Mouse (Mus musculus): ENCODE results near the gene Rtn4ip1. TPM values are rescaled to one million over a fixed set of nuclear protein-coding genes. Genes with fewer than 3 reads are reported as not detected.
"Not testable (repeated sequence)": the region's sequence is repeated elsewhere in the genome, so short reads cannot be mapped to it uniquely, and the experiment has no call there.

The Rtn4ip1 gene
- polyA plus RNA-seq, 1 experiment from 2014 or later = 13.4 TPM

GRCm38 (mm10) chr10:43918696-43919608 is 17.3 kb downstream of the Rtn4ip1 start:
- Histone ChIP-seq H3K36me3 (ENCODE audit: control insufficient read depth, insufficient read depth, low read length) (no peaks in the 10 kb centered on the region), H3K4me2 (ENCODE audit: low read depth, low read length) (no peak overlapping the region), H3K27me3 (ENCODE audit: control insufficient read depth, insufficient read depth, low read length) (no peaks in the 10 kb centered on the region), H3K9ac (ENCODE audit: low read length) (no peak overlapping the region), H3K27ac (ENCODE audit: low read length) (no peak overlapping the region), H3K4me1 (ENCODE audit: control insufficient read depth, insufficient read depth, low read length) (no peaks in the 10 kb centered on the region), H3K9me3 (replicated peaks; ENCODE audit: control insufficient read depth, low read length) (no peaks in the 10 kb centered on the region), H3K4me3 (replicated peaks; ENCODE audit: low read length) (no peak overlapping the region)
- no peak for ATAC-seq (ENCODE audit: insufficient read depth, low FRiP score)
- WGBS = 42% methylated on average over 17 of the region's 17 CpGs

GRCm38 (mm10) chr10:43923096-43923495 is 21.5 kb downstream of the Rtn4ip1 start:
- no peak overlapping the region for H3K4me2 ChIP-seq (ENCODE audit: low read depth, low read length)
- H3K27ac ChIP-seq (ENCODE audit: low read length) = no peak overlapping the region
- no peak for ATAC-seq (ENCODE audit: insufficient read depth, low FRiP score)
- no peak overlapping the region for H3K4me3 ChIP-seq (replicated peaks; ENCODE audit: low read length)
- no peaks in the 10 kb centered on the region for H3K4me1 ChIP-seq (ENCODE audit: control insufficient read depth, insufficient read depth, low read length)
- H3K9ac ChIP-seq (ENCODE audit: low read length) = no peak overlapping the region
- H3K36me3 ChIP-seq (ENCODE audit: control insufficient read depth, insufficient read depth, low read length) = no peaks in the 10 kb centered on the region
- H3K9me3 ChIP-seq (replicated peaks; ENCODE audit: control insufficient read depth, low read length) = no peaks in the 10 kb centered on the region
- 85% methylated on average over 3 of the region's 3 CpGs for WGBS
- H3K27me3 ChIP-seq (ENCODE audit: control insufficient read depth, insufficient read depth, low read length) = no peaks in the 10 kb centered on the region

GRCm38 (mm10) chr10:43925776-43926175 is 24.2 kb downstream of the Rtn4ip1 start:
- H3K27me3 ChIP-seq (ENCODE audit: control insufficient read depth, insufficient read depth, low read length); H3K27ac ChIP-seq (ENCODE audit: low read length); H3K4me3 ChIP-seq (replicated peaks; ENCODE audit: low read length); H3K9me3 ChIP-seq (replicated peaks; ENCODE audit: control insufficient read depth, low read length); H3K36me3 ChIP-seq (ENCODE audit: control insufficient read depth, insufficient read depth, low read length); H3K9ac ChIP-seq (ENCODE audit: low read length); H3K4me2 ChIP-seq (ENCODE audit: low read depth, low read length); H3K4me1 ChIP-seq (ENCODE audit: control insufficient read depth, insufficient read depth, low read length); ATAC-seq (ENCODE audit: insufficient read depth, low FRiP score): not testable (repeated sequence)
- 86% methylated on average over 8 of the region's 9 CpGs for WGBS

GRCm38 (mm10) chr10:43927736-43928135 is 26.1 kb downstream of the Rtn4ip1 start:
- no peak for ATAC-seq (ENCODE audit: insufficient read depth, low FRiP score)
- H3K9me3 ChIP-seq (replicated peaks; ENCODE audit: control insufficient read depth, low read length) = no peaks in the 10 kb centered on the region
- H3K27ac ChIP-seq (ENCODE audit: low read length) = no peak overlapping the region
- no peak overlapping the region for H3K4me2 ChIP-seq (ENCODE audit: low read depth, low read length)
- WGBS = 78% methylated on average over 8 of the region's 8 CpGs
- H3K4me3 ChIP-seq (replicated peaks; ENCODE audit: low read length) = no peak overlapping the region
- no peak overlapping the region for H3K9ac ChIP-seq (ENCODE audit: low read length)
- no peaks in the 10 kb centered on the region for H3K4me1 ChIP-seq (ENCODE audit: control insufficient read depth, insufficient read depth, low read length)
- no peaks in the 10 kb centered on the region for H3K36me3 ChIP-seq (ENCODE audit: control insufficient read depth, insufficient read depth, low read length)
- no peaks in the 10 kb centered on the region for H3K27me3 ChIP-seq (ENCODE audit: control insufficient read depth, insufficient read depth, low read length)

GRCm38 (mm10) chr10:43928596-43928995 is 27.0 kb downstream of the Rtn4ip1 start:
- ATAC-seq (ENCODE audit: insufficient read depth, low FRiP score) = no peak
- H3K9ac ChIP-seq (ENCODE audit: low read length) = no peak overlapping the region
- 62% methylated on average over 5 of the region's 5 CpGs for WGBS
- no peaks in the 10 kb centered on the region for H3K36me3 ChIP-seq (ENCODE audit: control insufficient read depth, insufficient read depth, low read length)
- no peak overlapping the region for H3K27ac ChIP-seq (ENCODE audit: low read length)
- H3K4me1 ChIP-seq (ENCODE audit: control insufficient read depth, insufficient read depth, low read length) = no peaks in the 10 kb centered on the region
- no peak overlapping the region for H3K4me2 ChIP-seq (ENCODE audit: low read depth, low read length)
- no peak overlapping the region for H3K4me3 ChIP-seq (replicated peaks; ENCODE audit: low read length)
- H3K9me3 ChIP-seq (replicated peaks; ENCODE audit: control insufficient read depth, low read length) = no peaks in the 10 kb centered on the region
- H3K27me3 ChIP-seq (ENCODE audit: control insufficient read depth, insufficient read depth, low read length) = no peaks in the 10 kb centered on the region

- Histone ChIP-seq H3K36me3 (ENCODE audit: control insufficient read depth, insufficient read depth, low read length) (no peaks in the 10 kb centered on the region), H3K27ac (ENCODE audit: low read length) (no peak overlapping the region), H3K4me2 (ENCODE audit: low read depth, low read length) (no peak overlapping the region), H3K4me1 (ENCODE audit: control insufficient read depth, insufficient read depth, low read length) (no peaks in the 10 kb centered on the region), H3K9me3 (replicated peaks; ENCODE audit: control insufficient read depth, low read length) (no peaks in the 10 kb centered on the region), H3K27me3 (ENCODE audit: control insufficient read depth, insufficient read depth, low read length) (no peaks in the 10 kb centered on the region), H3K4me3 (replicated peaks; ENCODE audit: low read length) (no peak overlapping the region), H3K9ac (ENCODE audit: low read length) (no peak overlapping the region)
- WGBS = 66% methylated on average over 6 of the region's 6 CpGs
- no peak for ATAC-seq (ENCODE audit: insufficient read depth, low FRiP score)
Measured at GRCm38 (mm10) chr10:43939136-43939662, 37.6 kb downstream of the Rtn4ip1 start.

- H3K9me3 ChIP-seq (replicated peaks; ENCODE audit: control insufficient read depth, low read length) = no peaks in the 10 kb centered on the region
- no peak for ATAC-seq (ENCODE audit: insufficient read depth, low FRiP score)
Measured at GRCm38 (mm10) chr10:43943736-43944135, 42.1 kb downstream of the Rtn4ip1 start.

GRCm38 (mm10) chr10:43945435-43945834 is 43.8 kb downstream of the Rtn4ip1 start:
- Histone ChIP-seq H3K27ac (ENCODE audit: low read length) (no peak overlapping the region), H3K36me3 (ENCODE audit: control insufficient read depth, insufficient read depth, low read length) (0 out of 2 replicates have a peak, but pooled peaks cover 3% of the 10 kb centered on the region), H3K4me2 (ENCODE audit: low read depth, low read length) (no peak overlapping the region), H3K4me3 (replicated peaks; ENCODE audit: low read length) (no peak overlapping the region), H3K9ac (ENCODE audit: low read length) (no peak overlapping the region), H3K27me3 (ENCODE audit: control insufficient read depth, insufficient read depth, low read length) (no peaks in the 10 kb centered on the region), H3K9me3 (replicated peaks; ENCODE audit: control insufficient read depth, low read length) (no peaks in the 10 kb centered on the region), H3K4me1 (ENCODE audit: control insufficient read depth, insufficient read depth, low read length) (no peaks in the 10 kb centered on the region)
- 72% methylated on average over 4 of the region's 4 CpGs for WGBS
- no peak for ATAC-seq (ENCODE audit: insufficient read depth, low FRiP score)

More at GRCm38 (mm10) chr10:43943736-43944135, 42.1 kb downstream of the Rtn4ip1 start:
- WGBS = 51% methylated on average over 4 of the region's 4 CpGs
- H3K4me3 ChIP-seq (replicated peaks; ENCODE audit: low read length) = no peak overlapping the region
- no peaks in the 10 kb centered on the region for H3K27me3 ChIP-seq (ENCODE audit: control insufficient read depth, insufficient read depth, low read length)
- H3K27ac ChIP-seq (ENCODE audit: low read length) = no peak overlapping the region
- H3K9ac ChIP-seq (ENCODE audit: low read length) = no peak overlapping the region
- no peaks in the 10 kb centered on the region for H3K36me3 ChIP-seq (ENCODE audit: control insufficient read depth, insufficient read depth, low read length)
- no peak overlapping the region for H3K4me2 ChIP-seq (ENCODE audit: low read depth, low read length)
- H3K4me1 ChIP-seq (ENCODE audit: control insufficient read depth, insufficient read depth, low read length) = no peaks in the 10 kb centered on the region

GRCm38 (mm10) chr10:43953942-43954341 is 52.3 kb downstream of the Rtn4ip1 start:
- Histone ChIP-seq H3K4me1 (ENCODE audit: control insufficient read depth, insufficient read depth, low read length) (no peaks in the 10 kb centered on the region), H3K4me2 (ENCODE audit: low read depth, low read length) (no peak overlapping the region), H3K9me3 (replicated peaks; ENCODE audit: control insufficient read depth, low read length) (no peaks in the 10 kb centered on the region), H3K36me3 (ENCODE audit: control insufficient read depth, insufficient read depth, low read length) (0 out of 2 replicates have a peak, but pooled peaks cover 3% of the 10 kb centered on the region), H3K9ac (ENCODE audit: low read length) (no peak overlapping the region), H3K27ac (ENCODE audit: low read length) (no peak overlapping the region), H3K4me3 (replicated peaks; ENCODE audit: low read length) (no peak overlapping the region), H3K27me3 (ENCODE audit: control insufficient read depth, insufficient read depth, low read length) (no peaks in the 10 kb centered on the region)
- ATAC-seq (ENCODE audit: insufficient read depth, low FRiP score) = no peak
